Mouse (Mus musculus) bone marrow, adult 2 months (tissue): ENCODE data around the gene Hydin.

Experiments
- CTCF ChIP-seq: fragments of 200-500 bp; IDR thresholded peaks from 2 replicates; pipeline ENCODE4 v1.5.1; 2011; ENCODE audit warnings: low read length, control low read depth; ENCODE audit not compliant: control insufficient read depth, insufficient read depth
- POLR2A ChIP-seq: fragments of 200-500 bp; IDR thresholded peaks from 2 replicates; pipeline ENCODE4 v1.6.1; 2011; ENCODE audit warnings: low read depth, mild to moderate bottlenecking, control low read depth, low read length, borderline replicate concordance; ENCODE audit not compliant: control insufficient read depth

DNA sequence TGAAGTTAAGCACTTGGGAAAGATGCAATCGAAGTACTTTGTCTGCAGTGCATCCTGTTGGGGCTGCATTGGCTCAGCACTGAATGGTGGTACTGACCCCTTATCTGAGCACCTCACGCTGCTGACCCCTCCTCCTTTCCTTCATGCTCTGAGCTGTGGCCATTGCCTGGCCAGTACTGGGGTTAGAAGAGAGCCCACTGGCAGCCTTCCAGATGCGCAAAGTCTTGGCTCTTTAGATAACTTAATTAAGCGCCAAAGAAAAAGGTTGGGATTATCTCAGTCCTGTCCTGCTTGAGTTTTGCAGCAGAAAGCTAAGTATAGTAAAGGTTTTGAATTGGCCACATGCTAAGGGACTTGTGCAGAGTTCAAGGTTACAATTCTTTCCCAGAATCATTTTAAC lies 377.6 kb downstream of the Hydin start:
- TF ChIP-seq CTCF, result no peak
- TF ChIP-seq POLR2A, result no peak
